Mouse (Mus musculus) olfactory bulb, adult 2 months (tissue): Measurements from ENCODE around the gene Glp2r. TPM values are rescaled to one million over a fixed set of nuclear protein-coding genes. Genes with fewer than 3 reads are reported as not detected.

Source experiments
- H3K27ac ChIP-seq: fragments of 200-500 bp; 2 replicates; pipeline ENCODE4 v1.5.1; 2012; ENCODE audit warnings: low read depth, low read length; ENCODE audit not compliant: insufficient read depth
- H3K4me1 ChIP-seq: fragments of 200-500 bp; 2 replicates; pipeline ENCODE4 v1.6.1; 2012; ENCODE audit warnings: low read length; ENCODE audit not compliant: control insufficient read depth, insufficient read depth
- H3K4me3 ChIP-seq: fragments of 200-500 bp; 2 replicates; pipeline ENCODE4 v1.5.1; 2012; ENCODE audit warnings: mild to moderate bottlenecking, low read depth, low read length, moderate library complexity; ENCODE audit not compliant: insufficient read depth
- CTCF ChIP-seq: fragments of 200-500 bp; IDR thresholded peaks from 2 replicates; pipeline ENCODE4 v1.5.1; 2012; ENCODE audit warnings: low read depth, mild to moderate bottlenecking, low read length, moderate library complexity; ENCODE audit not compliant: insufficient read depth
- POLR2A ChIP-seq: fragments of 200-500 bp; IDR thresholded peaks from 2 replicates; pipeline ENCODE4 v1.6.1; 2012; ENCODE audit warnings: mild to moderate bottlenecking, low read depth, low read length, moderate library complexity; ENCODE audit not compliant: insufficient read depth
- WGBS: fragments of 180-500 bp; shearing (Covaris S2); methylation state at CpG from one replicate; pipeline ENCODE4 v1.1.7; 2018; 5-methylcytosine and 5-hydroxymethylcytosine counted together
- polyA plus RNA-seq: library from polyadenylated mRNA; stranded (reverse); fragments of >200 nt; gene quantifications from 2 replicates; pipeline ENCODE4 v1.2.4, GENCODE M21; 2012; ENCODE audit warnings: low replicate concordance; ENCODE audit not compliant: missing spikeins, insufficient read depth, insufficient read length

Glp2r gene
- polyA plus RNA-seq, 1 experiment = not detected

DNA sequence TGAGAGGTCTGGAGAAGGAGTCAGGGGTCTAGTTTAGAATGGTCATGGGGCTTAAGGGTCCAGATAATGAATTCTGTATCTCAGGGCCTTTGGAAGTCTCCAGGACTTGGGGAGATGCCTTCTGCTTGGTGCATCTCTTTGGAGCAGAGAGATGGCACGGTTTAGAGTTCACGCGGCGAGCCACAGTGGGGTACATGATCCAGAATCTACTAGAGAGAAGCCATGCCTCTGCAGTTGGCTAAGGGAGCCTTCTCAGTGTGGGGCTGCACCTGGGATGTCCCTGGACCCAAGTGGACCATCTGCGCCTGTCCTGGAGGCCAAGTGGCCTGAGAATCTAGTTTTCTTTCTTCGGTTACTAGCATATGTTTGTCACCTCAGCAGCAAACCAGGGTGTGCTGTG lies 100.9 kb downstream of the Glp2r start:
- TF ChIP-seq CTCF (no peak), POLR2A (no peak)
- Histone ChIP-seq H3K4me1 (peaks cover 38% of the 10 kb centered on the region), H3K27ac (no peak overlapping the region), H3K4me3 (no peak overlapping the region)
- 98% methylated on average over 6 of the region's 6 CpGs for WGBS

GRCm38 (mm10) chr11:67668460-67669007 lies 102.4 kb downstream of the Glp2r start:
- peaks cover 45% of the 10 kb centered on the region for H3K4me1 ChIP-seq
- no peak for TF ChIP-seq CTCF
- no peak for TF ChIP-seq POLR2A
- WGBS = 94% methylated on average over 3 of the region's 3 CpGs
- H3K4me3 ChIP-seq = no peak overlapping the region
- H3K27ac ChIP-seq = no peak overlapping the region

DNA sequence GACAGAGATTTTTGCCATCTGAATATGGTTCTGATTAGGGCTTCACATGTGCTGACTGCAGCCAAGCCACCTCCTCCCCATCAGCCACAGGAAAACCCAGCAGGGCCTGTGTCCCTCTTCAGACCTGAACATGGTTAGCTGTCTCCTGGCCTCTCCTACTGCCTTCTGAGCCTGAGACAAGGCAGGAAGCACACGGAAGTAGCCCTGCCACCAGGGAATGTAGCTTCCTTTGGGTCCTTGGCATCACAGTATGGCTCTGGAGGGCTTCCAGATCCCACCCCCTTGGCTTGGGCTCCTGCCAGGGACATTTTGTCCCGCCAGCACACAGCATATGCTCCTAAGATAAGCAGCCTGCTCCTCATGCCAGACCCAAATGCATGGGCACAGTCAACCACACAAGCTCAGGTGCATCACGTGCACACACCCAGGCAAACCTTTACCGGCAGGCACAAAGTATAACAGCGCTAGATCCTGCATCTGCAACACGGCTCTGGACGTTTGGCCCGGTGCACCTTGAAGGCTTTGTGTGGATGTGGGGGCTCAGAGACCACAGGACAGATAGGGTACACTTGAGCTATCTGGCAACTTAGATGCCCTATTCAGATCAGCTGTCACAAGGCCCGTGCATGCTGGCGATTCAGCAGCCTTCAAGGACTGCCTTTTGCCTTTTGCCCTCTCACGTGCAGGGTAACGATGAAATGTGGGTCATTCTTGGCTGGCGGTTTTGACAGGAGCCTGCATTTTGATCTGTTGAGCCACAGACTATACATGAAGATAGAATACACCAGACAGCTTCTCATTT lies 103.2 kb downstream of the Glp2r start:
- Histone ChIP-seq H3K4me1 (peaks cover 41% of the 10 kb centered on the region), H3K4me3 (no peak overlapping the region), H3K27ac (0 out of 2 replicates have a peak overlapping the region, but pooled peaks have one; percentile 4)
- WGBS = 65% methylated on average over 13 of the region's 13 CpGs
- TF ChIP-seq POLR2A = no peak
- no peak for TF ChIP-seq CTCF

DNA sequence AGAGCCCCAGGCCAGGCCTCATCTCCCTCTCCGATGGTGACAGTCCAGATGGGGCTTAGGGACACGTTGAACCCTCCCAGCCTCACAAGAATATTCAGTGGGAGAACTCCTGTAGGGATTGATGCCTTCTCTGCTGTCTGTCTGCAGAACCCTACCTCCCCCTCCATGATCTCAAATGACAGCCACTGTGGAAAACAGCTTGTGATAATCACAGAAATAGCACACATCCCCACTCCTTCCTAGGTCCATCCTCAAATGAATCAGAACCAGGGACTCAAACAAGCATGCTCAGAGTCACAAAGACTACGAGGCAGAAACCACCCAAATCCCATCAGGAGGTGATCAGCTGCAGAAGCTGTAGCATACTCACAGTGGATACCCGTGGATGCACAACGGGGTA lies 104.8 kb downstream of the Glp2r start:
- 75% methylated on average over 5 of the region's 5 CpGs for WGBS
- TF ChIP-seq CTCF = no peak
- no peak for TF ChIP-seq POLR2A
- H3K4me3 ChIP-seq = no peak overlapping the region
- H3K27ac ChIP-seq = peak overlapping the region; percentile 3; the same call in 1 of the 2 replicates
- peaks cover 34% of the 10 kb centered on the region for H3K4me1 ChIP-seq

GRCm38 (mm10) chr11:67664918-67665317 lies 106.0 kb downstream of the Glp2r start:
- no peak for TF ChIP-seq CTCF
- TF ChIP-seq POLR2A = no peak
- Histone ChIP-seq H3K4me1 (peaks cover 31% of the 10 kb centered on the region), H3K27ac (no peak overlapping the region), H3K4me3 (no peak overlapping the region)
- WGBS = 85% methylated on average over 6 of the region's 6 CpGs

DNA sequence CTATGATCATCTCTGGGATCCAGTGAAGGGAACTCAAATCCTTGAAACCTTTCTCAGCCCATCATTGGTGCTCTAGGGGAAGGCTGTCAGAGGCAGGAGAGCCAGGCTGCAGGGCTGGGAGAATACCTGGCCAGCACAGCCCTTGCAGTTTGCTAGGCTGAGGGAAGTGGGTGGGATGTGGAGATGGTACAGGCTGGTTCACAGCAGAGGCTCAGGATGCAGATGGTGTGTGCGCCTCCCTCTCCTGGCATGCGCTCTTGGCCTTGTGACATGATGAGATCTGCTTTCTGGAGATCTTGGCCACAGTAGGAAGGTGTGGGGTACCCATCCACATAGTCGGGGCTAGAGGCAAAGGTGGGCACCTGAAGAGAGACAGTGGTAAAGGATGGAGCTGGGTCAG lies 106.7 kb downstream of the Glp2r start:
- no peak overlapping the region for H3K27ac ChIP-seq
- H3K4me1 ChIP-seq = peaks cover 31% of the 10 kb centered on the region
- 85% methylated on average over 3 of the region's 3 CpGs for WGBS

DNA sequence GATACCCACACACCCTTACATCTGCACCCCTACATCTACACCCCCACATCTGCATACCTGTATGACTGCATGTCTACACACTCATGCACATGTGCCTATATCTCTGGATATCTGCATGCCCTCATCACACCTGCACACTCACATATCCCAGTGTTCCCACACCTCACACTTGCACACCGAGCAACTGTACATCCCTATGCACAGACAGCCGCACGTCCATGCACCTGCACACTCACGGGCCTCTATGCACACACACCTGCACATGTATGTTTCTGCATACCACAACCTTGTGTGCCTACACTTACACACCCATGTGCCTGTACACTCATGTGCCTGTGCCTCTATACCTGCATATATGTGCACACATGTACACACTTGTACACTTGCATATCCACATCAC lies 107.5 kb downstream of the Glp2r start:
- Histone ChIP-seq H3K4me3 (no peak overlapping the region), H3K4me1 (peaks cover 33% of the 10 kb centered on the region), H3K27ac (no peak overlapping the region)
- 97% methylated on average over 4 of the region's 4 CpGs for WGBS
- TF ChIP-seq CTCF (no peak), POLR2A (no peak)

More for the DNA sequence above, 106.7 kb downstream of the Glp2r start:
- H3K4me3 ChIP-seq = no peak overlapping the region
- TF ChIP-seq CTCF = no peak
- TF ChIP-seq POLR2A = no peak

GRCm38 (mm10) chr11:67661465-67661864 lies 109.5 kb downstream of the Glp2r start:
- H3K4me3 ChIP-seq = no peak overlapping the region
- TF ChIP-seq CTCF (no peak), POLR2A (no peak)
- 82% methylated on average over 8 of the region's 8 CpGs for WGBS
- no peak overlapping the region for H3K27ac ChIP-seq
- H3K4me1 ChIP-seq = peaks cover 40% of the 10 kb centered on the region

DNA sequence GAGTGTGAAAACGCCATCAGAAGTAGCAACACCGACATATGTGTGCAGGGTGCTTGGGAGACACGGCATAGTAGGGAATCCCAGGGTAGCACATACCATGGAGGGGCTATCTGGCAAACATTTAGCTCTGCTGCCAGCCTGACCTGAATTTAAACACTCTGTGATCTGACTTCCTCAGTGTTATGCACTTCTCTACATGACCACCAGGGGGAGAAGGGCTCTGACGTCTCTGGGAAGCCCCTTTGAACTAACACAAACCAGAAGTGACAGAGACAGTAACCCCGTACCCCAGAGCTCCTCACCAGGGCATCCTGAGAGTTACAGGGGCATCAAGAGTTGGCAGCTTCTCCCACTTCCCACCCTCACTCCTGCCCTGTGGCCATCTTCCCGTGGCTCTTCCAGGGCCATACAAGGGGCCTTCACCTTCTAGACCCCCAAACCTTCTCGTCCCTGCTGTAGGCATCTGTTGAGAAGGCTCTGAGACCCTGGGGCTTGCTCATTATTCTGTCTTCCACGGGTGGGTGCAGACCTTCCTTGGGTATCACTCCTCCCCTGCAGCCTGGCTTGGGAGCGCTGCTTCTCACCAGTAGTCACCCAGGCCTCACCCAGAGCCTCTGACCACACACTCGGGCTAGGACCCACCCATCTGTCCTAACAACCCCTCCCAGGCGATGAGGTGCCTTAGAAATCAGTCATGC lies 113.1 kb downstream of the Glp2r start:
- no peak for TF ChIP-seq POLR2A
- peak; percentile 37; the same call in 1 of the 2 replicates for TF ChIP-seq CTCF
- H3K4me3 ChIP-seq = no peak overlapping the region
- H3K27ac ChIP-seq = no peak overlapping the region
- 52% methylated on average over 11 of the region's 11 CpGs for WGBS
- peaks cover 57% of the 10 kb centered on the region for H3K4me1 ChIP-seq
